Mouse (Mus musculus) liver, embryonic 14.5 days (tissue): Measurements from ENCODE around the gene Cfap221. TPM values are rescaled to one million over a fixed set of nuclear protein-coding genes. Genes with fewer than 3 reads are reported as not detected.

Experiments
- ATAC-seq: fragments of 200-750 bp; cut with Nextera tagmentation; 2 replicates; pipeline ENCODE4 v1.8.0; 2017; ENCODE audit warnings: moderate number of reproducible peaks, mild to moderate bottlenecking, moderate library complexity; ENCODE audit not compliant: insufficient read depth
- DNase-seq, 3 experiments: peaks; one replicate each; pipeline ENCODE4 v3.0.0-alpha.2; 2012 to 2013; ENCODE audit warnings: low read depth in 3 of 3, low spot score in 3 of 3
- H3K27ac ChIP-seq: fragments of 300-500 bp; sonication (generic); 2 replicates; pipeline ENCODE4 v1.5.1; 2014; ENCODE audit warnings: moderate library complexity, mild to moderate bottlenecking, control low read depth, inconsistent platforms
- H3K27me3 ChIP-seq: fragments of 300-500 bp; sonication (generic); 2 replicates; pipeline ENCODE4 v1.6.1; 2014; ENCODE audit warnings: mild to moderate bottlenecking, low read length, moderate library complexity; ENCODE audit not compliant: control insufficient read depth, insufficient read depth
- H3K36me3 ChIP-seq: fragments of 300-500 bp; sonication (generic); replicated peaks from 2 replicates; pipeline ENCODE4 v1.6.1; 2014; ENCODE audit warnings: low read depth; ENCODE audit not compliant: control insufficient read depth, insufficient read depth
- H3K4me1 ChIP-seq, 2 experiments: fragments of 200-500 bp in 1 of 2; fragments of 300-500 bp in 1 of 2; sonication (generic) in 1 of 2; replicated peaks; 2 replicates each; pipeline ENCODE4 v1.6.1; 2012 to 2014; ENCODE audit warnings: antibody characterized with exemption in 1 of 2, inconsistent platforms in 1 of 2, low read length in 1 of 2; ENCODE audit not compliant: control insufficient read depth in 2 of 2, insufficient read depth in 2 of 2
- H3K4me2 ChIP-seq: fragments of 300-500 bp; sonication (generic); 2 replicates; pipeline ENCODE4 v1.6.1; 2014; ENCODE audit warnings: low read depth, mild to moderate bottlenecking, control low read depth, moderate library complexity
- H3K4me3 ChIP-seq, 2 experiments: fragments of 200-500 bp in 1 of 2; fragments of 300-500 bp in 1 of 2; sonication (generic) in 1 of 2; 2 replicates each; pipeline ENCODE4 v1.5.1; 2012 to 2014; ENCODE audit warnings: low read depth in 2 of 2, low read length in 2 of 2, mild to moderate bottlenecking in 2 of 2, control low read depth in 1 of 2, inconsistent platforms in 1 of 2, moderate library complexity in 1 of 2; ENCODE audit not compliant: insufficient read depth in 1 of 2
- H3K9ac ChIP-seq: fragments of 300-500 bp; sonication (generic); replicated peaks from 2 replicates; pipeline ENCODE4 v1.6.1; 2014; ENCODE audit warnings: mild to moderate bottlenecking, control low read depth, moderate library complexity
- H3K9me3 ChIP-seq: fragments of 300-500 bp; sonication (generic); 2 replicates; pipeline ENCODE4 v1.6.1; 2016; ENCODE audit warnings: low read length, mixed read lengths; ENCODE audit not compliant: control insufficient read depth
- CTCF ChIP-seq: IDR thresholded peaks from 2 replicates; pipeline ENCODE4 v1.5.1; 2016; ENCODE audit warnings: antibody characterized with exemption, low read depth, control low read depth
- EP300 ChIP-seq: IDR thresholded peaks from 2 replicates; pipeline ENCODE4 v1.6.1; 2016; ENCODE audit warnings: antibody characterized with exemption, low read depth
- WGBS: fragments of 180-500 bp; shearing (Covaris S2); extraction: QIAGEN DNeasy Blood & Tissue Kit; methylation state at CpG from one replicate; pipeline ENCODE4 v1.1.7; 2014; ENCODE audit not compliant: insufficient replicate concordance; 5-methylcytosine and 5-hydroxymethylcytosine counted together
- polyA plus RNA-seq, 2 experiments: library from polyadenylated mRNA; depleted of rRNA in 1 of 2; stranded (reverse) in 1 of 2; unstranded in 1 of 2; fragments of >200 nt; fragmentation: Nextera tagmentation in 1 of 2; extraction: Ambion mirVana in 1 of 2; gene quantifications; 2 replicates each; pipeline versions ENCODE4 v1.2.1 to v1.2.3; 2012 to 2014

The Cfap221 gene
- polyA plus RNA-seq, 2 experiments = not detected

GRCm38 (mm10) chr1:120019428-120019827 is 22.4 kb upstream of the Cfap221 start:
- DNase-seq = no peak
- 84% methylated on average over 12 of the region's 12 CpGs for WGBS
- no peak for ATAC-seq

GRCm38 (mm10) chr1:120018900-120019299 is 21.9 kb upstream of the Cfap221 start:
- TF ChIP-seq EP300 = no peak
- no peak for TF ChIP-seq CTCF
- Histone ChIP-seq H3K36me3 (no peaks in the 10 kb centered on the region), H3K27me3 (no peaks in the 10 kb centered on the region), H3K9me3 (no peaks in the 10 kb centered on the region), H3K4me1 (peaks cover 0 to 2% of the 10 kb centered on the region in 2 experiments; a peak in 2 of 4 replicates), H3K4me3 (no peak overlapping the region), H3K27ac (no peak overlapping the region), H3K9ac (no peak overlapping the region), H3K4me2 (no peak overlapping the region)
- 53% methylated on average over 3 of the region's 3 CpGs for WGBS
- no peak for DNase-seq
- ATAC-seq = no peak

More at GRCm38 (mm10) chr1:120019428-120019827, 22.4 kb upstream of the Cfap221 start:
- Histone ChIP-seq H3K27me3 (no peaks in the 10 kb centered on the region), H3K36me3 (no peaks in the 10 kb centered on the region), H3K9me3 (no peaks in the 10 kb centered on the region), H3K4me2 (no peak overlapping the region), H3K4me1 (peaks cover 0 to 5% of the 10 kb centered on the region in 2 experiments; a peak in 2 of 4 replicates), H3K9ac (no peak overlapping the region), H3K4me3 (no peak overlapping the region), H3K27ac (no peak overlapping the region)
- TF ChIP-seq EP300 = no peak
- no peak for TF ChIP-seq CTCF

GRCm38 (mm10) chr1:120016240-120016639 is 19.2 kb upstream of the Cfap221 start:
- DNase-seq (no peak), ATAC-seq (no peak)
- Histone ChIP-seq H3K9me3 (no peaks in the 10 kb centered on the region), H3K27me3 (no peaks in the 10 kb centered on the region), H3K4me1 (no peaks in the 10 kb centered on the region), H3K27ac (no peak overlapping the region), H3K4me2 (no peak overlapping the region), H3K4me3 (no peak overlapping the region), H3K9ac (no peak overlapping the region), H3K36me3 (no peaks in the 10 kb centered on the region)
- 62% methylated on average over 2 of the region's 2 CpGs for WGBS
- peak; percentile 48 for TF ChIP-seq CTCF
- TF ChIP-seq EP300 = no peak

- Histone ChIP-seq H3K27me3 (peaks cover 5% of the 10 kb centered on the region), H3K36me3 (no peaks in the 10 kb centered on the region), H3K4me3 (no peak overlapping the region), H3K27ac (no peak overlapping the region), H3K9me3 (no peaks in the 10 kb centered on the region), H3K9ac (no peak overlapping the region), H3K4me1 (no peaks in the 10 kb centered on the region), H3K4me2 (no peak overlapping the region)
- ATAC-seq (no peak), DNase-seq (peak in 1 of 3 experiments; percentile 16)
- TF ChIP-seq CTCF (peak; percentile 80), EP300 (no peak)
Observed at GRCm38 (mm10) chr1:120013111-120013510, 16.1 kb upstream of the Cfap221 start.

- Histone ChIP-seq H3K36me3 (no peaks in the 10 kb centered on the region), H3K27me3 (peaks cover 5% of the 10 kb centered on the region), H3K4me1 (no peaks in the 10 kb centered on the region), H3K9me3 (no peaks in the 10 kb centered on the region), H3K4me2 (no peak overlapping the region), H3K9ac (no peak overlapping the region), H3K27ac (no peak overlapping the region), H3K4me3 (no peak overlapping the region)
- ATAC-seq (no peak), DNase-seq (no peak)
- 57% methylated on average over 12 of the region's 12 CpGs for WGBS
- TF ChIP-seq EP300 = no peak
- no peak for TF ChIP-seq CTCF
Observed at GRCm38 (mm10) chr1:120012638-120013037, 15.6 kb upstream of the Cfap221 start.
